In the genomic region with DNA sequence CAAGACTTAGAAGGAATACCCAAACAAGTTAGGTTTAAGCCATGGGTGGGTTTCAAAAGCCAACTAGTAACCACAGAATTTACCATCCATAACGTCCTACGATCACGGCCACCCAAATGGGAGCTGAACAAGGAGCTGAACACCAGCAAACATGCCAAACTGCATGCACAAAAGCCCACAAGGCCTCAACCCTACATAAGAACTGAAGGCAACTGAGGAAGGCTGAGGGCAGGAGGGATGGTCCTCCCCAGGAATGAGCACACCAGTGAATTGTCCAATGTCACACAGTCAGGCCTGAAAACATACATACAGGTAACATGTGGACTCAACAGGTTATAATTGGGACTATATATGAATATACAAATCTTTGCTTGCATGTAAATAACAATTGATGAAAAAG, we compare ENCODE assay signal across 28 mouse cellular contexts. TPM values are rescaled to one million over a fixed set of nuclear protein-coding genes. Genes with fewer than 3 reads are reported as not detected.
"Had no signal": no experiment of that assay in that cellular context is flagged by ENCODE, and none has a peak within 500 bp of the region (broad histone marks: within the 10 kb centered on the region; RNA-seq: fewer than 3 reads in every experiment).

No protein-coding gene starts in this region.

- H3K36me3 ChIP-seq: embryonic facial prominence, embryonic 10.5 days; embryonic facial prominence, embryonic 12.5 days; embryonic facial prominence, embryonic 13.5 days; embryonic facial prominence, embryonic 15.5 days; forebrain, embryonic 10.5 days; forebrain, embryonic 12.5 days; forebrain, embryonic 15.5 days had no signal

- ATAC-seq: forebrain, embryonic 13.5 days; forebrain, embryonic 14.5 days; forebrain, embryonic 15.5 days; forebrain, embryonic 16.5 days; forebrain, postnatal 0 days had no signal

- H3K27me3 ChIP-seq: embryonic facial prominence, embryonic 12.5 days; embryonic facial prominence, embryonic 13.5 days; embryonic facial prominence, embryonic 15.5 days; forebrain, embryonic 12.5 days; forebrain, embryonic 13.5 days; forebrain, embryonic 15.5 days had no signal

- H3K27ac ChIP-seq: embryonic facial prominence, embryonic 10.5 days; embryonic facial prominence, embryonic 12.5 days; embryonic facial prominence, embryonic 13.5 days; embryonic facial prominence, embryonic 15.5 days; forebrain, embryonic 10.5 days; forebrain, embryonic 12.5 days; forebrain, embryonic 13.5 days; forebrain, embryonic 15.5 days; gastrocnemius, adult 2 months; heart, adult 2 months had no signal

- H3K4me2 ChIP-seq: embryonic facial prominence, embryonic 12.5 days; embryonic facial prominence, embryonic 13.5 days; embryonic facial prominence, embryonic 15.5 days; forebrain, embryonic 12.5 days; forebrain, embryonic 13.5 days; forebrain, embryonic 15.5 days had no signal

- DNase-seq: cerebellum, adult 2 months; cerebellum, adult 8-10 months; cerebellum, adult 9-10 months; cerebellum, adult 9-11 months; cerebellum, postnatal 10 days; cerebellum, postnatal 14 days; cerebellum, postnatal 25 days; cerebellum, postnatal 36 days; embryo, embryonic 11 days; forebrain, postnatal 0 days; gastrocnemius, adult 2 months; gastrocnemius, postnatal 10 days; gastrocnemius, postnatal 14 days; gastrocnemius, postnatal 25 days; gastrocnemius, postnatal 36 days; heart, adult 18-20 months; heart, adult 2 months had no signal

- H3K9me3 ChIP-seq: embryonic facial prominence, embryonic 10.5 days; embryonic facial prominence, embryonic 12.5 days; embryonic facial prominence, embryonic 13.5 days; embryonic facial prominence, embryonic 15.5 days; forebrain, embryonic 10.5 days; forebrain, embryonic 12.5 days; forebrain, embryonic 13.5 days; forebrain, embryonic 15.5 days had no signal

- H3K4me3 ChIP-seq: embryonic facial prominence, embryonic 10.5 days; embryonic facial prominence, embryonic 12.5 days; embryonic facial prominence, embryonic 13.5 days; embryonic facial prominence, embryonic 15.5 days; erythroblast, embryonic 14.5 days; forebrain, embryonic 10.5 days; forebrain, embryonic 12.5 days; forebrain, embryonic 13.5 days; forebrain, embryonic 15.5 days; gastrocnemius, adult 2 months; heart, adult 2 months had no signal

- H3K4me1 ChIP-seq: embryonic facial prominence, embryonic 10.5 days; embryonic facial prominence, embryonic 12.5 days; embryonic facial prominence, embryonic 13.5 days; embryonic facial prominence, embryonic 15.5 days; forebrain, embryonic 10.5 days; forebrain, embryonic 12.5 days; forebrain, embryonic 13.5 days; forebrain, embryonic 15.5 days had no signal

- H3K9ac ChIP-seq: embryonic facial prominence, embryonic 12.5 days; embryonic facial prominence, embryonic 13.5 days; embryonic facial prominence, embryonic 15.5 days; forebrain, embryonic 12.5 days; forebrain, embryonic 13.5 days; forebrain, embryonic 15.5 days; forebrain, postnatal 0 days had no signal

RNA-seq across cellular contexts. Expression of a gene that starts 20.6 kb away (rescaled TPM):
- polyA plus RNA-seq: erythroblast, embryonic 14.5 days had no signal
